Mouse (Mus musculus): ENCODE results near the gene Evl. TPM values are rescaled to one million over a fixed set of nuclear protein-coding genes. Genes with fewer than 3 reads are reported as not detected.

Gene Evl
- polyA plus RNA-seq, 1 experiment from 2014 or later, result 35.4 TPM

- Histone ChIP-seq H3K9ac (ENCODE audit: low read length) (no peak overlapping the region), H3K36me3 (ENCODE audit: control insufficient read depth, insufficient read depth, low read length) (no peaks in the 10 kb centered on the region), H3K9me3 (replicated peaks; ENCODE audit: control insufficient read depth, low read length) (no peaks in the 10 kb centered on the region), H3K27ac (ENCODE audit: low read length) (no peak overlapping the region), H3K4me3 (replicated peaks; ENCODE audit: low read length) (no peak overlapping the region), H3K27me3 (ENCODE audit: control insufficient read depth, insufficient read depth, low read length) (no peaks in the 10 kb centered on the region), H3K4me1 (ENCODE audit: control insufficient read depth, insufficient read depth, low read length) (0 out of 2 replicates have a peak, but pooled peaks cover 1% of the 10 kb centered on the region), H3K4me2 (ENCODE audit: low read depth, low read length) (no peak overlapping the region)
- 70% methylated on average over 12 of the region's 12 CpGs for WGBS
- ATAC-seq (ENCODE audit: insufficient read depth, low FRiP score), result no peak
Measured at GRCm38 (mm10) chr12:108564910-108565506, 10.5 kb downstream of the Evl start.

GRCm38 (mm10) chr12:108579156-108579871 lies 24.8 kb downstream of the Evl start:
- Histone ChIP-seq H3K27ac (ENCODE audit: low read length) (no peak overlapping the region), H3K36me3 (ENCODE audit: control insufficient read depth, insufficient read depth, low read length) (no peaks in the 10 kb centered on the region), H3K4me3 (replicated peaks; ENCODE audit: low read length) (no peak overlapping the region), H3K4me2 (ENCODE audit: low read depth, low read length) (no peak overlapping the region), H3K9me3 (replicated peaks; ENCODE audit: control insufficient read depth, low read length) (no peaks in the 10 kb centered on the region), H3K27me3 (ENCODE audit: control insufficient read depth, insufficient read depth, low read length) (no peaks in the 10 kb centered on the region), H3K4me1 (ENCODE audit: control insufficient read depth, insufficient read depth, low read length) (no peaks in the 10 kb centered on the region), H3K9ac (ENCODE audit: low read length) (no peak overlapping the region)
- no peak for ATAC-seq (ENCODE audit: insufficient read depth, low FRiP score)
- WGBS, result 69% methylated on average over 7 of the region's 7 CpGs

DNA sequence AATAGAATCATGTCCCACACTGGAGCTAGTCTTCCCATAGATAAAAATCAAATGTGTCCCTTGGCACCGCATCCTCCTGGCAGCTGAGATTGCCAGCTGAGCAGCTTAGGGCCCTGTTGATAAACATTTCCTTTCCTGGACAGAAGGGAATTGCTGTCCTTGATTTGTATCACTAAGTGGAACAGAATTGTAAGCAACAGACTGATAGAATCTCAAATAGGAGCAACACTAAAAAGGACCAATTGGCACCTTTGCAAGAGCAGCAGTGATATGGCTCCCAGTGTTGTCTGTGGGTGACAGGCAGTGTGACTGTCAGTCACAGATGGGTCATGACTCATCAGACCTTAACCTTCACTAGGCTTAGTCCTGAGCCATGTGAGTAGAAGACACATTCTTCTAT lies 29.3 kb downstream of the Evl start:
- Histone ChIP-seq H3K27me3 (ENCODE audit: control insufficient read depth, insufficient read depth, low read length) (no peaks in the 10 kb centered on the region), H3K27ac (ENCODE audit: low read length) (no peak overlapping the region), H3K36me3 (ENCODE audit: control insufficient read depth, insufficient read depth, low read length) (peaks cover 5% of the 10 kb centered on the region; the same call in 1 of the 2 replicates), H3K4me2 (ENCODE audit: low read depth, low read length) (no peak overlapping the region), H3K9ac (ENCODE audit: low read length) (no peak overlapping the region), H3K4me3 (replicated peaks; ENCODE audit: low read length) (no peak overlapping the region), H3K4me1 (ENCODE audit: control insufficient read depth, insufficient read depth, low read length) (no peaks in the 10 kb centered on the region), H3K9me3 (replicated peaks; ENCODE audit: control insufficient read depth, low read length) (no peaks in the 10 kb centered on the region)
- ATAC-seq (ENCODE audit: insufficient read depth, low FRiP score), result no peak
- WGBS, result 67% methylated on average over 1 of the region's 1 CpGs

DNA sequence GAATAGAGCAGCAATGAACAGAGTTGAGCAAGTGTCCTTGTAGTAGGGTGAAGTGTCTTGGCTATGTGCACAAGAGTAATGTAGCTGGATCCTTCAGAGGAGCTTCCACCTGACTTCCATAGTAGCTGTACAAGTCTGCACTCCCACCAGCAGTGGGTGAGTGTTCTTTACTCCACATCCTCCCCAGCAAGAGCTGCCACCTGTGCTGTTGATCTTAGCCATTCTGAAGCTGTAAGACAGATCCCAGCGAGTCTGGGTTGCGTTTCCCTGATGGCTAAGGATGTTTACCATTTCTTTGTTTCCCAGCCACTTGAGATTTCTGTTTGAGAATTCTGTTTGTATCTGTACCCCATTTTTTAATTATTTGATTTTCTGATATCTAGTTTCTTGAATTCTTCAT lies 35.6 kb downstream of the Evl start:
- H3K4me1 ChIP-seq (ENCODE audit: control insufficient read depth, insufficient read depth, low read length), result no peaks in the 10 kb centered on the region
- no peak overlapping the region for H3K4me2 ChIP-seq (ENCODE audit: low read depth, low read length)
- no peak overlapping the region for H3K27ac ChIP-seq (ENCODE audit: low read length)
- no peaks in the 10 kb centered on the region for H3K27me3 ChIP-seq (ENCODE audit: control insufficient read depth, insufficient read depth, low read length)
- ATAC-seq (ENCODE audit: insufficient read depth, low FRiP score), result no peak
- H3K9me3 ChIP-seq (replicated peaks; ENCODE audit: control insufficient read depth, low read length), result no peaks in the 10 kb centered on the region
- no peak overlapping the region for H3K9ac ChIP-seq (ENCODE audit: low read length)
- peaks cover 5% of the 10 kb centered on the region; the same call in 1 of the 2 replicates for H3K36me3 ChIP-seq (ENCODE audit: control insufficient read depth, insufficient read depth, low read length)
- WGBS, result 71% methylated on average over 2 of the region's 2 CpGs
- H3K4me3 ChIP-seq (replicated peaks; ENCODE audit: low read length), result no peak overlapping the region

DNA sequence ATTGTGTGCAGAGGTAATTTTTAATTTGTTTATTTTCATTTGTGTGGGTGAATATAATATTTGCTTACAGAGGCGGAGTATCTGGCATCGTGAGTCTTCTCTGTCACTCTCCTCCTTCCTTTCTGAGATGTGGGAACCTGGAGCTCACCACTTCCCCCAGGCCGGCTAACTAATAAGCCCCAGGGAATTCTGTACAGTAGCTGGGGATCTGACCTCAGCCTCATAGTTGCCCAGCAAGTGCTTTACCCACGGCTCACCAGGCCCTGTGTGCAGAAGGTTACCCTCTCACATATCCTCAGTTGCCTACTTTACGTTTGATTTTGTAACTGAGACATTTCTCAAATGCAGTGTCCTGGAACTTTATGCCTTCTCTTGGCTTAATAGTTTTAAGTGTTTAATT lies 37.1 kb downstream of the Evl start:
- H3K27me3 ChIP-seq (ENCODE audit: control insufficient read depth, insufficient read depth, low read length), result no peaks in the 10 kb centered on the region
- H3K27ac ChIP-seq (ENCODE audit: low read length), result no peak overlapping the region
- H3K36me3 ChIP-seq (ENCODE audit: control insufficient read depth, insufficient read depth, low read length), result peaks cover 5% of the 10 kb centered on the region; the same call in 1 of the 2 replicates
- H3K9me3 ChIP-seq (replicated peaks; ENCODE audit: control insufficient read depth, low read length), result no peaks in the 10 kb centered on the region
- H3K4me2 ChIP-seq (ENCODE audit: low read depth, low read length), result no peak overlapping the region
- no peaks in the 10 kb centered on the region for H3K4me1 ChIP-seq (ENCODE audit: control insufficient read depth, insufficient read depth, low read length)
- H3K9ac ChIP-seq (ENCODE audit: low read length), result no peak overlapping the region
- no peak overlapping the region for H3K4me3 ChIP-seq (replicated peaks; ENCODE audit: low read length)
- WGBS, result 64% methylated on average over 5 of the region's 5 CpGs
- no peak for ATAC-seq (ENCODE audit: insufficient read depth, low FRiP score)

- no peak for ATAC-seq (ENCODE audit: insufficient read depth, low FRiP score)
- Histone ChIP-seq H3K4me1 (ENCODE audit: control insufficient read depth, insufficient read depth, low read length) (no peaks in the 10 kb centered on the region), H3K9me3 (replicated peaks; ENCODE audit: control insufficient read depth, low read length) (no peaks in the 10 kb centered on the region), H3K9ac (ENCODE audit: low read length) (no peak overlapping the region), H3K4me3 (replicated peaks; ENCODE audit: low read length) (no peak overlapping the region), H3K27ac (ENCODE audit: low read length) (no peak overlapping the region), H3K36me3 (ENCODE audit: control insufficient read depth, insufficient read depth, low read length) (peaks cover 5% of the 10 kb centered on the region; the same call in 1 of the 2 replicates), H3K4me2 (ENCODE audit: low read depth, low read length) (no peak overlapping the region), H3K27me3 (ENCODE audit: control insufficient read depth, insufficient read depth, low read length) (no peaks in the 10 kb centered on the region)
- 81% methylated on average over 6 of the region's 6 CpGs for WGBS
Measured at GRCm38 (mm10) chr12:108592866-108593265, 38.3 kb downstream of the Evl start.

DNA sequence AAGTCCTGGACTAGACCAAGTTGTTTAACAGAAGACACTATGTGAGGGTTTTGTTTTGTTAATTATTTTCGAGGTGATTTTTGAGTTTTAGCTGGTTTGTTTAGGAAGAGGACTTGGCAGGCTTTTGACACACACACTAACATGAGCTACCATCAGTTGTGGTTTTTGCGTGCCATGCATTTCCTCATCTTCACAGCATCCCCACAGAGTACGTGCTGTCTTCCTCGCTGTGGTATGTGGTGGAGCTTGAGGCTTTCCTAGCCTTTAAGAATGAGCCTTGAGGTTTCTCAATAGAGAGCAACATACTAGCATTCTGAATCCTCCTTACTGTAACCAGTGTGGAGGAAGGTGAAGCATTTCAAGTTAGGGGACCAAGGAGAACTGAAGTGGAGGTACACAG lies 46.3 kb downstream of the Evl start:
- no peaks in the 10 kb centered on the region for H3K36me3 ChIP-seq (ENCODE audit: control insufficient read depth, insufficient read depth, low read length)
- H3K9ac ChIP-seq (ENCODE audit: low read length), result no peak overlapping the region
- WGBS, result 69% methylated on average over 4 of the region's 4 CpGs

DNA sequence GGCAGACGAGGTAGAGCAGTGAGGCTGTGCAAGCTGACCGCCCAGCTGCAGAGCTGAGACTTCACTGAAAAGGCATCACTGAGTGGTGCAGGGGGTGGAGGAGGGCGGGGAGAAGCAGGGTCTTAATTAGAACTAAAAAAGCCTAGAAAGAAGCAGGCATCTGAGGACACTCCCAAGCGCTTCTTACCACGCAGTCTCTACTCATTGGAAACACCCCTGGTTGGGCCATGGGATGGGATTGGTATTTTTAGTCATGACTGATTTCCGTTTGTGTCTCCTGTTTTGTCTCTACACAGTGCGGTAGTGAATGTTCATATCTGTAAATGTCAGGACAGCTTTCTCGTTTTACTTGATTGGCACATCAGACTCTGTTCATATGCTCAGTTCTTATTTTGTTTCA lies 46.8 kb downstream of the Evl start:
- Histone ChIP-seq H3K9me3 (replicated peaks; ENCODE audit: control insufficient read depth, low read length) (no peaks in the 10 kb centered on the region), H3K4me2 (ENCODE audit: low read depth, low read length) (no peak overlapping the region), H3K36me3 (ENCODE audit: control insufficient read depth, insufficient read depth, low read length) (no peaks in the 10 kb centered on the region), H3K27ac (ENCODE audit: low read length) (peak overlapping the region; percentile 67), H3K9ac (ENCODE audit: low read length) (no peak overlapping the region), H3K4me1 (ENCODE audit: control insufficient read depth, insufficient read depth, low read length) (peaks cover 35% of the 10 kb centered on the region), H3K4me3 (replicated peaks; ENCODE audit: low read length) (no peak overlapping the region), H3K27me3 (ENCODE audit: control insufficient read depth, insufficient read depth, low read length) (no peaks in the 10 kb centered on the region)
- WGBS, result 67% methylated on average over 8 of the region's 8 CpGs
- ATAC-seq (ENCODE audit: insufficient read depth, low FRiP score), result no peak

More for the DNA sequence above, 46.3 kb downstream of the Evl start:
- no peak for ATAC-seq (ENCODE audit: insufficient read depth, low FRiP score)
- Histone ChIP-seq H3K9me3 (replicated peaks; ENCODE audit: control insufficient read depth, low read length) (no peaks in the 10 kb centered on the region), H3K27ac (ENCODE audit: low read length) (0 out of 2 replicates have a peak overlapping the region, but pooled peaks have one; percentile 67), H3K4me1 (ENCODE audit: control insufficient read depth, insufficient read depth, low read length) (peaks cover 31% of the 10 kb centered on the region), H3K4me2 (ENCODE audit: low read depth, low read length) (no peak overlapping the region), H3K4me3 (replicated peaks; ENCODE audit: low read length) (no peak overlapping the region), H3K27me3 (ENCODE audit: control insufficient read depth, insufficient read depth, low read length) (no peaks in the 10 kb centered on the region)

- no peak overlapping the region for H3K4me3 ChIP-seq (replicated peaks; ENCODE audit: low read length)
Measured at GRCm38 (mm10) chr12:108604546-108604945, 50.0 kb downstream of the Evl start.

More at GRCm38 (mm10) chr12:108604546-108604945, 50.0 kb downstream of the Evl start:
- no peaks in the 10 kb centered on the region for H3K9me3 ChIP-seq (replicated peaks; ENCODE audit: control insufficient read depth, low read length)
- no peak for ATAC-seq (ENCODE audit: insufficient read depth, low FRiP score)
- H3K4me1 ChIP-seq (ENCODE audit: control insufficient read depth, insufficient read depth, low read length), result peaks cover 38% of the 10 kb centered on the region
- no peak overlapping the region for H3K4me2 ChIP-seq (ENCODE audit: low read depth, low read length)
- no peak overlapping the region for H3K9ac ChIP-seq (ENCODE audit: low read length)
- no peaks in the 10 kb centered on the region for H3K36me3 ChIP-seq (ENCODE audit: control insufficient read depth, insufficient read depth, low read length)
- no peaks in the 10 kb centered on the region for H3K27me3 ChIP-seq (ENCODE audit: control insufficient read depth, insufficient read depth, low read length)
- no peak overlapping the region for H3K27ac ChIP-seq (ENCODE audit: low read length)

Measured in stomach, embryonic 16.5 days (tissue).